Mouse (Mus musculus) olfactory bulb, adult 2 months (tissue): ENCODE data around the gene Fam120a. TPM values are rescaled to one million over a fixed set of nuclear protein-coding genes. Genes with fewer than 3 reads are reported as not detected.

Experiments
- H3K27ac ChIP-seq: fragments of 200-500 bp; 2 replicates; pipeline ENCODE4 v1.5.1; 2012; ENCODE audit warnings: low read depth, low read length; ENCODE audit not compliant: insufficient read depth
- H3K4me1 ChIP-seq: fragments of 200-500 bp; 2 replicates; pipeline ENCODE4 v1.6.1; 2012; ENCODE audit warnings: low read length; ENCODE audit not compliant: control insufficient read depth, insufficient read depth
- H3K4me3 ChIP-seq: fragments of 200-500 bp; 2 replicates; pipeline ENCODE4 v1.5.1; 2012; ENCODE audit warnings: mild to moderate bottlenecking, low read depth, low read length, moderate library complexity; ENCODE audit not compliant: insufficient read depth
- CTCF ChIP-seq: fragments of 200-500 bp; IDR thresholded peaks from 2 replicates; pipeline ENCODE4 v1.5.1; 2012; ENCODE audit warnings: low read depth, mild to moderate bottlenecking, low read length, moderate library complexity; ENCODE audit not compliant: insufficient read depth
- POLR2A ChIP-seq: fragments of 200-500 bp; IDR thresholded peaks from 2 replicates; pipeline ENCODE4 v1.6.1; 2012; ENCODE audit warnings: mild to moderate bottlenecking, low read depth, low read length, moderate library complexity; ENCODE audit not compliant: insufficient read depth
- WGBS: fragments of 180-500 bp; shearing (Covaris S2); methylation state at CpG from one replicate; pipeline ENCODE4 v1.1.7; 2018; 5-methylcytosine and 5-hydroxymethylcytosine counted together
- polyA plus RNA-seq: library from polyadenylated mRNA; stranded (reverse); fragments of >200 nt; gene quantifications from 2 replicates; pipeline ENCODE4 v1.2.4, GENCODE M21; 2012; ENCODE audit warnings: low replicate concordance; ENCODE audit not compliant: missing spikeins, insufficient read depth, insufficient read length

The Fam120a gene
- polyA plus RNA-seq, 1 experiment, result 79.3 TPM

- Histone ChIP-seq H3K4me3 (no peak overlapping the region), H3K4me1 (no peaks in the 10 kb centered on the region), H3K27ac (no peak overlapping the region)
- TF ChIP-seq CTCF (no peak), POLR2A (no peak)
Observed at GRCm38 (mm10) chr13:48992914-48993313, 25.1 kb upstream of the Fam120a start.

- 90% methylated on average over 2 of the region's 2 CpGs for WGBS
- TF ChIP-seq POLR2A (no peak), CTCF (no peak)
- no peak overlapping the region for H3K27ac ChIP-seq
- H3K4me1 ChIP-seq, result no peaks in the 10 kb centered on the region
- no peak overlapping the region for H3K4me3 ChIP-seq
Observed at GRCm38 (mm10) chr13:48990138-48990537, 22.3 kb upstream of the Fam120a start.

GRCm38 (mm10) chr13:48982482-48983098 is 14.8 kb upstream of the Fam120a start:
- Histone ChIP-seq H3K27ac (no peak overlapping the region), H3K4me3 (no peak overlapping the region), H3K4me1 (peaks cover 7% of the 10 kb centered on the region; the same call in 1 of the 2 replicates)
- TF ChIP-seq POLR2A (no peak), CTCF (no peak)
- 86% methylated on average over 6 of the region's 6 CpGs for WGBS

- peak overlapping the region; percentile 59; the same call in 1 of the 2 replicates for H3K27ac ChIP-seq
- WGBS, result 35% methylated on average over 6 of the region's 6 CpGs
- TF ChIP-seq CTCF (no peak), POLR2A (no peak)
- H3K4me1 ChIP-seq, result peaks cover 7% of the 10 kb centered on the region; the same call in 1 of the 2 replicates
- H3K4me3 ChIP-seq, result no peak overlapping the region
Observed at GRCm38 (mm10) chr13:48979069-48979468, 11.3 kb upstream of the Fam120a start.

GRCm38 (mm10) chr13:48977858-48978257 is 10.0 kb upstream of the Fam120a start:
- no peak overlapping the region for H3K4me3 ChIP-seq
- H3K4me1 ChIP-seq, result peaks cover 7% of the 10 kb centered on the region; the same call in 1 of the 2 replicates
- WGBS, result 54% methylated on average over 3 of the region's 3 CpGs
- H3K27ac ChIP-seq, result peak overlapping the region; percentile 48; the same call in 1 of the 2 replicates
- TF ChIP-seq CTCF (no peak), POLR2A (no peak)

- H3K4me1 ChIP-seq, result peaks cover 8% of the 10 kb centered on the region
- TF ChIP-seq POLR2A (no peak), CTCF (no peak)
- H3K4me3 ChIP-seq, result no peak overlapping the region
- no peak overlapping the region for H3K27ac ChIP-seq
- WGBS, result 89% methylated on average over 2 of the region's 2 CpGs
Observed at GRCm38 (mm10) chr13:48974699-48975098, 6.9 kb upstream of the Fam120a start.

- peaks cover 5% of the 10 kb centered on the region for H3K4me1 ChIP-seq
- no peak overlapping the region for H3K4me3 ChIP-seq
- WGBS, result 79% methylated on average over 4 of the region's 4 CpGs
- no peak overlapping the region for H3K27ac ChIP-seq
- TF ChIP-seq POLR2A, result no peak
- TF ChIP-seq CTCF, result no peak
Observed at GRCm38 (mm10) chr13:48974266-48974665, 6.4 kb upstream of the Fam120a start.

GRCm38 (mm10) chr13:48973231-48973630 is 5.4 kb upstream of the Fam120a start:
- Histone ChIP-seq H3K4me1 (peaks cover 4% of the 10 kb centered on the region), H3K4me3 (no peak overlapping the region), H3K27ac (no peak overlapping the region)
- TF ChIP-seq CTCF (no peak), POLR2A (no peak)
- 69% methylated on average over 5 of the region's 5 CpGs for WGBS

GRCm38 (mm10) chr13:48971033-48971432 is 3.2 kb upstream of the Fam120a start:
- TF ChIP-seq POLR2A, result no peak
- Histone ChIP-seq H3K4me1 (peaks cover 5% of the 10 kb centered on the region), H3K4me3 (no peak overlapping the region), H3K27ac (no peak overlapping the region)
- 62% methylated on average over 5 of the region's 5 CpGs for WGBS
